ENCODE assay signal across 8 mouse cellular contexts in the genomic region with DNA sequence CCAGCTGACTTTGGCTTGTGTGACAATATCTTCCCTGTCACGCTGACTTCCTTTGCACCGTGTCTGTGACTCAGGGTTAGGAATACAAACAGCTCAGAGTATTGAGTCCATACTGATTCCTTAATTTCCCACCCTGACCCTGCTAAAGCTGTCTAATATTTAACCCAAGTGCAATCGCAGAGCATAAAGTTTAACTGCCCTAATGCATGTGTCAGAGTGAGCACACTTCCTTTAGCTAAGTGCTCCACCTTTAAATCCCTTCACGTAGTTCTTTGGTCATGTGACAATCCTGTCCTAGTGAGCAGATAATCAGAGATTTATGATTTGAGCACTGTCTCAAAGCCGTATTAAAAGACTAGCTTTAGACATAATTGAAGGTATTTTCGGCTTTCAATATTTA.
A peak's percentile ranks its signal among the peaks of the same experiment; 100 is the strongest.
DNase-seq lines count a peak whose midpoint lies in the region; ATAC-seq and TF ChIP-seq lines count a peak whose summit lies in the region.

No protein-coding gene starts in this region.

- H3K9ac ChIP-seq in hindbrain, postnatal 0 days (replicated peaks; ENCODE audit: low read length) = no peak overlapping the region
- H3K9ac ChIP-seq in hindbrain, embryonic 13.5 days = no peak overlapping the region
- H3K9ac ChIP-seq in liver, embryonic 11.5 days (ENCODE audit: low read depth, low read length) = no peak overlapping the region

- peak overlapping the region; percentile 48 for H3K4me2 ChIP-seq in hindbrain, postnatal 0 days (ENCODE audit: low read depth, low read length)
- H3K4me2 ChIP-seq in hindbrain, embryonic 13.5 days = no peak overlapping the region
- peak overlapping the region; percentile 31 for H3K4me2 ChIP-seq in liver, embryonic 11.5 days

- peak overlapping the region; percentile 24; the same call in 1 of the 2 replicates for H3K4me3 ChIP-seq in hindbrain, postnatal 0 days (ENCODE audit: low read length)
- no peak overlapping the region for H3K4me3 ChIP-seq in hindbrain, embryonic 13.5 days
- H3K4me3 ChIP-seq in liver, embryonic 11.5 days (ENCODE audit: low read depth, low read length) = peak overlapping the region; percentile 15; the same call in 1 of the 2 replicates

- no peaks in the 10 kb centered on the region for H3K9me3 ChIP-seq in hindbrain, postnatal 0 days (ENCODE audit: low read length)
- H3K9me3 ChIP-seq in hindbrain, embryonic 13.5 days = no peaks in the 10 kb centered on the region
- no peaks in the 10 kb centered on the region for H3K9me3 ChIP-seq in liver, embryonic 11.5 days (ENCODE audit: control insufficient read depth, low read length)

- ATAC-seq in hindbrain, postnatal 0 days = no peak
- ATAC-seq in hindbrain, embryonic 13.5 days (ENCODE audit: low FRiP score) = no peak
- ATAC-seq in liver, embryonic 11.5 days (replicated peaks; ENCODE audit: low FRiP score) = no peak; the same call in 1 of the 2 replicates
- ATAC-seq in megakaryocyte progenitor cell, adult 5-6 weeks (replicated peaks; ENCODE audit: poor library complexity) = no peak

- no peak overlapping the region; the same call in 1 of the 2 replicates for H3K27ac ChIP-seq in hindbrain, postnatal 0 days
- no peak overlapping the region for H3K27ac ChIP-seq in hindbrain, embryonic 13.5 days
- H3K27ac ChIP-seq in liver, embryonic 11.5 days (ENCODE audit: low read depth, low read length) = 0 out of 2 replicates have a peak overlapping the region, but pooled peaks have one; percentile 25

- no peak for DNase-seq in hindbrain, postnatal 0 days (ENCODE audit: low spot score)
- DNase-seq in retina, postnatal 7 days (ENCODE audit: low read depth, low spot score) = peak; percentile 20
- DNase-seq in retina, embryonic 14.5 days (ENCODE audit: low spot score) = no peak
- DNase-seq in liver, embryonic 11.5 days (ENCODE audit: low spot score) = no peak
- no peak for DNase-seq in cerebellum, postnatal 14 days
- no peak for DNase-seq in spleen, adult 18-20 months

- H3K36me3 ChIP-seq in hindbrain, postnatal 0 days (ENCODE audit: insufficient read depth, low read length) = no peaks in the 10 kb centered on the region
- H3K36me3 ChIP-seq in hindbrain, embryonic 13.5 days = no peaks in the 10 kb centered on the region
- no peaks in the 10 kb centered on the region for H3K36me3 ChIP-seq in liver, embryonic 11.5 days (ENCODE audit: control insufficient read depth, insufficient read depth, low read length)

- 0 out of 2 replicates have a peak, but pooled peaks cover 3% of the 10 kb centered on the region for H3K4me1 ChIP-seq in hindbrain, postnatal 0 days (ENCODE audit: insufficient read depth, low read length)
- peaks cover 9% of the 10 kb centered on the region for H3K4me1 ChIP-seq in hindbrain, embryonic 13.5 days (replicated peaks)
- peaks cover 4% of the 10 kb centered on the region; the same call in 1 of the 2 replicates for H3K4me1 ChIP-seq in liver, embryonic 11.5 days (replicated peaks; ENCODE audit: control insufficient read depth, insufficient read depth, low read length)

- WGBS in hindbrain, postnatal 0 days = 69% methylated on average over 6 of the region's 6 CpGs
- 81% methylated on average over 6 of the region's 6 CpGs for WGBS in hindbrain, embryonic 13.5 days
- WGBS in liver, embryonic 11.5 days = 58% methylated on average over 6 of the region's 6 CpGs

- no peaks in the 10 kb centered on the region for H3K27me3 ChIP-seq in hindbrain, postnatal 0 days (ENCODE audit: insufficient read depth, low read length)
- H3K27me3 ChIP-seq in hindbrain, embryonic 13.5 days = no peaks in the 10 kb centered on the region
- no peaks in the 10 kb centered on the region for H3K27me3 ChIP-seq in liver, embryonic 11.5 days (replicated peaks; ENCODE audit: control insufficient read depth, insufficient read depth, low read length)

- TF ChIP-seq CTCF in hindbrain, postnatal 0 days (IDR thresholded peaks at IDR 0.05; ENCODE audit: low read depth) = no peak
